ENCODE assay signal across 18 mouse cellular contexts in genomic region chr14:45827096-45827495, GRCm38 (mm10).
"Had no signal": no experiment of that assay in that cellular context is flagged by ENCODE, and none has a peak within 500 bp of the region (broad histone marks: within the 10 kb centered on the region; RNA-seq: fewer than 3 reads in every experiment).

No protein-coding gene starts in this region.

- H3K27ac ChIP-seq: liver, embryonic 13.5 days; liver, embryonic 15.5 days; lung, embryonic 15.5 days; midbrain, embryonic 10.5 days; midbrain, embryonic 12.5 days; neural tube, embryonic 12.5 days had no signal

- H3K4me1 ChIP-seq: liver, embryonic 13.5 days; liver, embryonic 15.5 days; lung, embryonic 15.5 days; midbrain, embryonic 10.5 days; midbrain, embryonic 12.5 days; neural tube, embryonic 12.5 days had no signal

- H3K9ac ChIP-seq: liver, embryonic 13.5 days; liver, embryonic 15.5 days; liver, postnatal 0 days; lung, embryonic 15.5 days; midbrain, embryonic 12.5 days; neural tube, embryonic 12.5 days had no signal

- H3K9me3 ChIP-seq: liver, embryonic 13.5 days; liver, embryonic 15.5 days; lung, embryonic 15.5 days; midbrain, embryonic 10.5 days; midbrain, embryonic 12.5 days; neural tube, embryonic 12.5 days had no signal

- H3K4me2 ChIP-seq: liver, embryonic 13.5 days; liver, embryonic 15.5 days; lung, embryonic 15.5 days; midbrain, embryonic 12.5 days; neural tube, embryonic 12.5 days had no signal

- H3K36me3 ChIP-seq: liver, embryonic 13.5 days; liver, embryonic 15.5 days; lung, embryonic 15.5 days; midbrain, embryonic 10.5 days; midbrain, embryonic 12.5 days; neural tube, embryonic 12.5 days had no signal

- ATAC-seq: liver, postnatal 0 days; lung, postnatal 0 days; midbrain, embryonic 16.5 days had no signal

- H3K4me3 ChIP-seq: liver, embryonic 13.5 days; liver, embryonic 15.5 days; lung, embryonic 15.5 days; midbrain, embryonic 10.5 days; midbrain, embryonic 12.5 days; neural tube, embryonic 12.5 days had no signal

- H3K27me3 ChIP-seq: liver, embryonic 13.5 days; liver, embryonic 15.5 days; lung, embryonic 15.5 days; midbrain, embryonic 12.5 days; neural tube, embryonic 12.5 days had no signal

- DNase-seq: liver, embryonic 13.5 days; liver, postnatal 0 days; lung, adult 2 months; lung, postnatal 14 days; lung, postnatal 4 days; midbrain, embryonic 14.5 days; right cerebral cortex, postnatal 14 days; spleen, adult 18-20 months; thymus, adult 2 months; thymus, postnatal 25 days; thymus, postnatal 4 days had no signal
